Mouse (Mus musculus) adrenal gland, postnatal 4 days (tissue): ENCODE data around the gene Ocln. TPM values are rescaled to one million over a fixed set of nuclear protein-coding genes. Genes with fewer than 3 reads are reported as not detected.
"Not testable (repeated sequence)": the region's sequence is repeated elsewhere in the genome, so short reads cannot be mapped to it uniquely, and the experiment has no call there.

Experiments used
- DNase-seq, 2 experiments: peaks; one replicate each; pipeline ENCODE4 v3.0.0; 2021 to 2022; ENCODE audit warnings: low spot score in 2 of 2, mixed read lengths in 2 of 2
- total RNA-seq, 2 experiments: library from RNA; stranded (reverse); gene quantifications; 2 replicates each; pipeline ENCODE4 v1.2.3; 2021

Ocln gene
- total RNA-seq, 2 experiments from 2014 or later, result 16.1 to 18.5 TPM

GRCm38 (mm10) chr13:100494370-100494769 lies 58.1 kb downstream of the Ocln start:
- not testable (repeated sequence) for DNase-seq

GRCm38 (mm10) chr13:100493313-100493712 lies 59.2 kb downstream of the Ocln start:
- DNase-seq, result no peak

GRCm38 (mm10) chr13:100492061-100492787 lies 60.3 kb downstream of the Ocln start, which contains the start of gene Gtf2h2:
Gtf2h2 (minus strand) TSS chr13:100492579.
- peak; percentile 57 to 75 for DNase-seq

GRCm38 (mm10) chr13:100491623-100492022 lies 60.9 kb downstream of the Ocln start:
- no peak for DNase-seq

GRCm38 (mm10) chr13:100490424-100490823 lies 62.1 kb downstream of the Ocln start:
- no peak for DNase-seq

GRCm38 (mm10) chr13:100483610-100484009 lies 68.9 kb downstream of the Ocln start:
- DNase-seq, result no peak

- no peak for DNase-seq
Measured at GRCm38 (mm10) chr13:100463527-100464222, 88.8 kb downstream of the Ocln start.

GRCm38 (mm10) chr13:100461336-100461735 lies 91.2 kb downstream of the Ocln start:
- no peak for DNase-seq

- not testable (repeated sequence) for DNase-seq
Measured at GRCm38 (mm10) chr13:100452415-100453127, 99.9 kb downstream of the Ocln start, which contains the start of gene Naip1. Naip1 (minus strand) TSS chr13:100452869.

GRCm38 (mm10) chr13:100449495-100449894 lies 103.0 kb downstream of the Ocln start:
- DNase-seq, result no peak

Other genes starting within 250 kb of the Ocln start
- gene Naip6, start 235.0 kb downstream of the Ocln start, total RNA-seq, result under 1 TPM; 0.59 to 0.67 TPM
- gene Naip1, start 99.8 kb downstream of the Ocln start, total RNA-seq, result under 1 TPM; 0.06 to 0.17 TPM
- 10 to 100 TPM; 49.5 to 55.6 TPM for gene Gtf2h2, start 60.1 kb downstream of the Ocln start, total RNA-seq
- gene Marveld2, start 64.3 kb upstream of the Ocln start, total RNA-seq, result 1 to 10 TPM; 2.6 to 4.4 TPM
- 10 to 100 TPM; 90.4 to 92.4 TPM for gene Ak6, start 98.3 kb upstream of the Ocln start, total RNA-seq
- 10 to 100 TPM; 21.6 to 22.0 TPM for gene Rad17, start 98.3 kb upstream of the Ocln start, total RNA-seq
- gene Taf9, start 98.9 kb upstream of the Ocln start, total RNA-seq, result 10 to 100 TPM; 10.1 to 15.0 TPM
- gene Ccdc125, start 117.0 kb upstream of the Ocln start, total RNA-seq, result 1 to 10 TPM; 3.3 to 3.7 TPM
- gene Cdk7, start 178.2 kb upstream of the Ocln start, total RNA-seq, result 10 to 100 TPM; 66.5 to 68.2 TPM
- 100 to 1,000 TPM in 1 of 2 experiments, 10 to 100 TPM in 1; 95.5 to 102 TPM for gene Mrps36, start 191.9 kb upstream of the Ocln start, total RNA-seq
- gene Cenph, start 223.2 kb upstream of the Ocln start, total RNA-seq, result 10 to 100 TPM in 1 of 2 experiments, 1 to 10 TPM in 1; 9.3 to 12.9 TPM
- gene Ccnb1, start 233.9 kb upstream of the Ocln start, total RNA-seq, result 10 to 100 TPM; 42.2 to 59.1 TPM